14 mouse cellular contexts compared by ENCODE assay signal in genomic region chr7:16893612-16894011, GRCm38 (mm10). TPM values are rescaled to one million over a fixed set of nuclear protein-coding genes. Genes with fewer than 3 reads are reported as not detected.
A peak's percentile ranks its signal among the peaks of the same experiment; 100 is the strongest.
DNase-seq lines count a peak whose midpoint lies in the region; ATAC-seq and TF ChIP-seq lines count a peak whose summit lies in the region.
"Had no signal": no experiment of that assay in that cellular context is flagged by ENCODE, and none has a peak within 500 bp of the region (broad histone marks: within the 10 kb centered on the region; RNA-seq: fewer than 3 reads in every experiment).

No protein-coding gene starts in this region.

- peak overlapping the region; percentile 40 for H3K9ac ChIP-seq in forebrain, embryonic 12.5 days
- no peak overlapping the region for H3K9ac ChIP-seq in forebrain, postnatal 0 days
- no peak overlapping the region for H3K9ac ChIP-seq in kidney, embryonic 15.5 days
- H3K9ac ChIP-seq in hindbrain, embryonic 13.5 days: no peak overlapping the region
- H3K9ac ChIP-seq: liver, embryonic 12.5 days had no signal

- H3K27me3 ChIP-seq in forebrain, embryonic 12.5 days: peaks cover 49% of the 10 kb centered on the region
- H3K27me3 ChIP-seq in forebrain, postnatal 0 days (ENCODE audit: insufficient read depth, low read length): peaks cover 10% of the 10 kb centered on the region
- H3K27me3 ChIP-seq in kidney, embryonic 15.5 days: peaks cover 27% of the 10 kb centered on the region
- H3K27me3 ChIP-seq in hindbrain, embryonic 13.5 days: peaks cover 50% of the 10 kb centered on the region

- H3K4me1 ChIP-seq in forebrain, embryonic 12.5 days: peaks cover 47% of the 10 kb centered on the region
- peaks cover 6% of the 10 kb centered on the region; the same call in 1 of the 2 replicates for H3K4me1 ChIP-seq in forebrain, postnatal 0 days (ENCODE audit: insufficient read depth)
- H3K4me1 ChIP-seq in kidney, embryonic 15.5 days: peaks cover 49% of the 10 kb centered on the region
- peaks cover 35% of the 10 kb centered on the region for H3K4me1 ChIP-seq in hindbrain, embryonic 13.5 days (replicated peaks)

- WGBS in forebrain, embryonic 12.5 days: 10% methylated on average over 5 of the region's 6 CpGs
- 7% methylated on average over 6 of the region's 6 CpGs for WGBS in forebrain, postnatal 0 days
- WGBS in kidney, embryonic 15.5 days: 4% methylated on average over 6 of the region's 6 CpGs
- WGBS in hindbrain, embryonic 13.5 days: 6% methylated on average over 6 of the region's 6 CpGs

- no peak for TF ChIP-seq CTCF in forebrain, postnatal 0 days (IDR thresholded peaks at IDR 0.05; ENCODE audit: low read depth)

- ATAC-seq in forebrain, embryonic 12.5 days (ENCODE audit: low FRiP score): no peak
- no peak for ATAC-seq in forebrain, postnatal 0 days
- ATAC-seq in kidney, embryonic 15.5 days (replicated peaks; ENCODE audit: low FRiP score): no peak
- ATAC-seq in hindbrain, embryonic 13.5 days (ENCODE audit: low FRiP score): no peak
- ATAC-seq: liver, embryonic 12.5 days had no signal

- no peak for DNase-seq in forebrain, postnatal 0 days
- no peak for DNase-seq in kidney, adult 8-10 months
- peak; percentile 30 for DNase-seq in ZHBTc4 (ENCODE audit: low read depth, low spot score)
- DNase-seq in left cerebral cortex, postnatal 10 days (ENCODE audit: extremely low spot score in 1 of 2, low spot score in 2 of 2): no peak
- no peak for DNase-seq in left cerebral cortex, adult 8-10 months (ENCODE audit: low spot score in 2 of 2)
- DNase-seq: kidney, adult 18-20 months; thymus, postnatal 25 days had no signal

- H3K9me3 ChIP-seq in forebrain, embryonic 12.5 days: no peaks in the 10 kb centered on the region
- no peaks in the 10 kb centered on the region for H3K9me3 ChIP-seq in forebrain, postnatal 0 days (ENCODE audit: low read length)
- H3K9me3 ChIP-seq in kidney, embryonic 15.5 days (replicated peaks): no peaks in the 10 kb centered on the region
- no peaks in the 10 kb centered on the region for H3K9me3 ChIP-seq in hindbrain, embryonic 13.5 days
- H3K9me3 ChIP-seq: liver, embryonic 12.5 days had no signal

- H3K4me3 ChIP-seq in forebrain, embryonic 12.5 days (replicated peaks): peak overlapping the region; percentile 11; the same call in 1 of the 2 replicates
- no peak overlapping the region for H3K4me3 ChIP-seq in forebrain, postnatal 0 days (ENCODE audit: low read depth, low read length)
- peak overlapping the region; percentile 17; the same call in 1 of the 2 replicates for H3K4me3 ChIP-seq in kidney, embryonic 15.5 days (replicated peaks)
- no peak overlapping the region for H3K4me3 ChIP-seq in hindbrain, embryonic 13.5 days
- H3K4me3 ChIP-seq: liver, embryonic 12.5 days had no signal

- peak overlapping the region; percentile 62 for H3K4me2 ChIP-seq in forebrain, embryonic 12.5 days
- no peak overlapping the region for H3K4me2 ChIP-seq in forebrain, postnatal 0 days (ENCODE audit: low read depth)
- H3K4me2 ChIP-seq in kidney, embryonic 15.5 days: peak overlapping the region; percentile 71
- 0 out of 2 replicates have a peak overlapping the region, but pooled peaks have one; percentile 4 for H3K4me2 ChIP-seq in hindbrain, embryonic 13.5 days

- no peaks in the 10 kb centered on the region for H3K36me3 ChIP-seq in forebrain, embryonic 12.5 days (replicated peaks)
- no peaks in the 10 kb centered on the region for H3K36me3 ChIP-seq in forebrain, postnatal 0 days (ENCODE audit: insufficient read depth)
- no peaks in the 10 kb centered on the region for H3K36me3 ChIP-seq in kidney, embryonic 15.5 days
- H3K36me3 ChIP-seq in hindbrain, embryonic 13.5 days: no peaks in the 10 kb centered on the region
- H3K36me3 ChIP-seq: liver, embryonic 12.5 days had no signal

- intact Hi-C loops in left cerebral cortex, postnatal 10 days (cut with DNase I): loop anchor here (5.0 kb wide), 1 partner anchor 146 kb away; no protein-coding TSS in a partner anchor

- peak overlapping the region; percentile 76 for H3K27ac ChIP-seq in forebrain, embryonic 12.5 days
- H3K27ac ChIP-seq in forebrain, postnatal 0 days (ENCODE audit: low read depth, low read length): no peak overlapping the region
- H3K27ac ChIP-seq in kidney, embryonic 15.5 days: no peak overlapping the region
- H3K27ac ChIP-seq in hindbrain, embryonic 13.5 days: no peak overlapping the region
- H3K27ac ChIP-seq: liver, embryonic 12.5 days had no signal

RNA-seq across cellular contexts. Expression of gene Gng8, which starts 2.0 kb away (rescaled TPM):
- polyA plus RNA-seq in forebrain, embryonic 12.5 days (2016; fragmentation: Nextera tagmentation; extraction: Ambion mirVana): 14.7 and 16.4 TPM in 2 replicates
- total RNA-seq in forebrain, postnatal 0 days (2014; rRNA removed): not detected in 2 replicates
- polyA plus RNA-seq in forebrain, postnatal 0 days (2015; fragmentation: Nextera tagmentation; extraction: Ambion mirVana): 9.3 and 16.4 TPM in 2 replicates
- 6.8 and 7.8 TPM in 2 replicates for polyA plus RNA-seq in kidney, embryonic 15.5 days (2015; fragmentation: Nextera tagmentation; extraction: Ambion mirVana)
- polyA plus RNA-seq in hindbrain, embryonic 13.5 days (2015; fragmentation: Nextera tagmentation; extraction: Ambion mirVana): 6.1 and 8.2 TPM in 2 replicates
- total RNA-seq in left cerebral cortex, postnatal 10 days (2021): under 1 TPM; 0.73 to 0.81 TPM
- 1 to 10 TPM; 2.1 to 3.5 (median 3.5) TPM for total RNA-seq in left cerebral cortex, adult 8-10 months (2022)
- total RNA-seq: common myeloid progenitor, adult 5-6 weeks; megakaryocyte-erythroid progenitor cell, adult 5-6 weeks had no signal

RNA-seq across cellular contexts. Expression of gene Ptgir, which starts 12.7 kb away (rescaled TPM):
- 0.24 and 0.51 TPM in 2 replicates for polyA plus RNA-seq in forebrain, embryonic 12.5 days (2016; fragmentation: Nextera tagmentation; extraction: Ambion mirVana)
- 0.15 TPM in 1 of 2 replicates, not detected in the other for total RNA-seq in forebrain, postnatal 0 days (2014; rRNA removed)
- polyA plus RNA-seq in forebrain, postnatal 0 days (2015; fragmentation: Nextera tagmentation; extraction: Ambion mirVana): 0.08 and 0.09 TPM in 2 replicates
- polyA plus RNA-seq in kidney, embryonic 15.5 days (2015; fragmentation: Nextera tagmentation; extraction: Ambion mirVana): 1.5 and 2.1 TPM in 2 replicates
- polyA plus RNA-seq in hindbrain, embryonic 13.5 days (2015; fragmentation: Nextera tagmentation; extraction: Ambion mirVana): 0.78 and 0.83 TPM in 2 replicates
- under 1 TPM in 1 of 2 experiments, not detected in 1; 0.17 TPM for total RNA-seq in left cerebral cortex, postnatal 10 days (2021)
- total RNA-seq in left cerebral cortex, adult 8-10 months (2022): under 1 TPM in 3 of 4 experiments, not detected in 1; 0.11 to 0.16 (median 0.13) TPM
- total RNA-seq: megakaryocyte-erythroid progenitor cell, adult 5-6 weeks had no signal

RNA-seq across cellular contexts. Expression of gene Dact3, which starts 18.5 kb away (rescaled TPM):
- polyA plus RNA-seq in forebrain, embryonic 12.5 days (2016; fragmentation: Nextera tagmentation; extraction: Ambion mirVana): 2.6 and 3.2 TPM in 2 replicates
- total RNA-seq in forebrain, postnatal 0 days (2014; rRNA removed): 69.0 and 70.3 TPM in 2 replicates
- 7.8 and 8.6 TPM in 2 replicates for polyA plus RNA-seq in forebrain, postnatal 0 days (2015; fragmentation: Nextera tagmentation; extraction: Ambion mirVana)
- polyA plus RNA-seq in kidney, embryonic 15.5 days (2015; fragmentation: Nextera tagmentation; extraction: Ambion mirVana): 2.6 TPM in 2 replicates
- 2.8 and 2.9 TPM in 2 replicates for polyA plus RNA-seq in hindbrain, embryonic 13.5 days (2015; fragmentation: Nextera tagmentation; extraction: Ambion mirVana)
- total RNA-seq in left cerebral cortex, postnatal 10 days (2021): 100 to 1,000 TPM; 103 TPM
- total RNA-seq in left cerebral cortex, adult 8-10 months (2022): 100 to 1,000 TPM; 163 to 169 (median 166) TPM

RNA-seq across cellular contexts. Expression of gene Calm3, which starts 30.3 kb away (rescaled TPM):
- 227 and 234 TPM in 2 replicates for polyA plus RNA-seq in forebrain, embryonic 12.5 days (2016; fragmentation: Nextera tagmentation; extraction: Ambion mirVana)
- 1,323 and 1,444 TPM in 2 replicates for total RNA-seq in forebrain, postnatal 0 days (2014; rRNA removed)
- 403 and 424 TPM in 2 replicates for polyA plus RNA-seq in forebrain, postnatal 0 days (2015; fragmentation: Nextera tagmentation; extraction: Ambion mirVana)
- polyA plus RNA-seq in kidney, embryonic 15.5 days (2015; fragmentation: Nextera tagmentation; extraction: Ambion mirVana): 116 and 124 TPM in 2 replicates
- 307 and 317 TPM in 2 replicates for polyA plus RNA-seq in hindbrain, embryonic 13.5 days (2015; fragmentation: Nextera tagmentation; extraction: Ambion mirVana)
- total RNA-seq in left cerebral cortex, postnatal 10 days (2021): 1,000 to 10,000 TPM; 2,071 to 2,081 TPM
- 1,000 to 10,000 TPM; 1,595 to 1,874 (median 1,737) TPM for total RNA-seq in left cerebral cortex, adult 8-10 months (2022)

RNA-seq across cellular contexts. Expression of gene Pnmal2, which starts 50.9 kb away (rescaled TPM):
- polyA plus RNA-seq in forebrain, embryonic 12.5 days (2016; fragmentation: Nextera tagmentation; extraction: Ambion mirVana): 52.6 and 53.3 TPM in 2 replicates
- total RNA-seq in forebrain, postnatal 0 days (2014; rRNA removed): 98.9 and 133 TPM in 2 replicates
- polyA plus RNA-seq in forebrain, postnatal 0 days (2015; fragmentation: Nextera tagmentation; extraction: Ambion mirVana): 87.5 and 134 TPM in 2 replicates
- polyA plus RNA-seq in kidney, embryonic 15.5 days (2015; fragmentation: Nextera tagmentation; extraction: Ambion mirVana): 7.7 and 9.2 TPM in 2 replicates
- 110 and 117 TPM in 2 replicates for polyA plus RNA-seq in hindbrain, embryonic 13.5 days (2015; fragmentation: Nextera tagmentation; extraction: Ambion mirVana)
- total RNA-seq in left cerebral cortex, postnatal 10 days (2021): 100 to 1,000 TPM; 210 to 223 TPM
- total RNA-seq in left cerebral cortex, adult 8-10 months (2022): 100 to 1,000 TPM; 270 to 304 (median 294) TPM
- total RNA-seq: common myeloid progenitor, adult 5-6 weeks; granulocyte monocyte progenitor cell, adult 5-6 weeks; megakaryocyte-erythroid progenitor cell, adult 5-6 weeks had no signal

Comparison
In these comparisons a context has a peak if more than half of its experiments do, and no peak if none do; other contexts are left out.
1. H3K4me3 ChIP-seq: peak in forebrain, embryonic 12.5 days (single experiment) and kidney, embryonic 15.5 days (single experiment); none in forebrain, postnatal 0 days (single experiment) and hindbrain, embryonic 13.5 days (single experiment).